Mouse (Mus musculus): ENCODE measurements around the gene Chsy1.

- TF ChIP-seq POLR2A (IDR thresholded peaks at IDR 0.05; ENCODE audit: borderline replicate concordance, control insufficient read depth, low read depth, low read length), result no peak
- no peak for TF ChIP-seq CTCF (IDR thresholded peaks at IDR 0.05; ENCODE audit: control insufficient read depth, insufficient read depth, low read length)
These were observed 48.1 kb downstream of the Chsy1 start for GRCm38 (mm10) chr7:66157413-66157812.

Measured in bone marrow, adult 2 months (tissue).